Mouse (Mus musculus) bone marrow macrophage, adult 2 months (primary cell): ENCODE data around the gene Spaca3. TPM values are rescaled to one million over a fixed set of nuclear protein-coding genes. Genes with fewer than 3 reads are reported as not detected.

Experiments used
- H3K27ac ChIP-seq: 2 replicates; pipeline ENCODE4 v1.5.1; 2012; ENCODE audit warnings: low read depth, low read length; ENCODE audit not compliant: insufficient read depth
- H3K4me1 ChIP-seq: 2 replicates; pipeline ENCODE4 v1.6.1; 2012; ENCODE audit warnings: low read length; ENCODE audit not compliant: control insufficient read depth, insufficient read depth
- H3K4me3 ChIP-seq: 2 replicates; pipeline ENCODE4 v1.5.1; 2012; ENCODE audit warnings: mild to moderate bottlenecking, low read length, moderate library complexity; ENCODE audit not compliant: insufficient read depth
- CTCF ChIP-seq: IDR thresholded peaks from 2 replicates; pipeline ENCODE4 v1.5.1; 2012; ENCODE audit warnings: low read depth, mild to moderate bottlenecking, low read length, moderate library complexity
- POLR2A ChIP-seq: IDR thresholded peaks from 2 replicates; pipeline ENCODE4 v1.6.1; 2012; ENCODE audit warnings: mild to moderate bottlenecking, low read depth, low read length, borderline replicate concordance
- polyA plus RNA-seq: library from polyadenylated mRNA; stranded (reverse); fragments of >200 nt; gene quantifications from 2 replicates; pipeline ENCODE4 v1.2.4, GENCODE M21; 2012; ENCODE audit not compliant: missing spikeins, insufficient read depth, insufficient read length

Spaca3 gene
- polyA plus RNA-seq = not detected in 2 replicates

DNA sequence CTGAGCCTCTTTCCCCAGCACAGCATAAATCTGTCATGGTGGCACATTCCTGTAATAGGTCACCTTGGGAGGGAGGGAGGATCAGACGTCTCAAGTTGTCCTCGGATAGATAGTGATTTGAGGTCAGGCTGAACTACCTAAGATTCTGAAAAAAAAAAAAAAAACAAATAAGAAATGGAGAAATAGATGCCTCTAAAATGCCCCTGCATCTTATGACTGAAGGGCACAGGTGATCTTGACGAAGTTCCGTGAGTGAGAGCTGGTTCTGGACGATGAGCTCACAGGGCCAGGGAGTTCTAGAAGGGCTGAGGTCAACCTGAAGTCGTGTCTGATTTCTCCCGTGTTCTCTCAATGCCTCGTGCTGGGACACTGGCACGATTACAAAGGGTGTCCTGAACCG is at the start of gene Spaca3:
Gene Spaca3, plus strand, starts transcription at position 301 of the 400 bp plus-strand sequence.
- TF ChIP-seq POLR2A = no peak
- TF ChIP-seq CTCF = no peak
- Histone ChIP-seq H3K27ac (no peak within 1 kb of the TSS), H3K4me1 (no peaks in the 10 kb centered on the region), H3K4me3 (no peak within 1 kb of the TSS)

DNA sequence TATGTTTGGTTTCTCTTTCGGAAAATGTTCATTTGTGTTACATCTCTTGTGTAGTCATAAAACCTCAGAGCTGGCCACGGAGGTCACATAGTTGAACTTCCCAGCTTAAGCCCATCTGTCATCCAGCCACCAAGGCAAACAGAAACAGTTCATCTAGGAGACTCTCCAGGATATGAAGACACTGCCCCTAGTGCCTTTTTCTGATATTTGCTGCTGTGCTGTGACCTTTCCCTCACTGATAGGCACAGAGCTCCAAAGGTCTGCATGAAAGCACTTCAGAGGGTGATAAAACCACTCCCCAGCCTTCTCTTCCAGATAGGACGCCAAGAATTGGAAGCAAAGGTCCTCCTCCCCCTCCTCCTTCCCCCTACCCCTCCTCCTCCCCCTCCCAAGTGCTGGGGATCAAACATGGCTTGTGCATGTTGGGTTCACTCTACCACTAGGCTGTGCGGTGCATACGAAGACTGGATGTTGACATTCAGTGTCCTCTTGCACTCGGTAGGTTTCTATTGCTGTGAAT is 49.6 kb upstream of the Spaca3 start:
- Histone ChIP-seq H3K4me3 (no peak overlapping the region), H3K27ac (no peak overlapping the region), H3K4me1 (no peaks in the 10 kb centered on the region)
- TF ChIP-seq CTCF = no peak
- TF ChIP-seq POLR2A = no peak

DNA sequence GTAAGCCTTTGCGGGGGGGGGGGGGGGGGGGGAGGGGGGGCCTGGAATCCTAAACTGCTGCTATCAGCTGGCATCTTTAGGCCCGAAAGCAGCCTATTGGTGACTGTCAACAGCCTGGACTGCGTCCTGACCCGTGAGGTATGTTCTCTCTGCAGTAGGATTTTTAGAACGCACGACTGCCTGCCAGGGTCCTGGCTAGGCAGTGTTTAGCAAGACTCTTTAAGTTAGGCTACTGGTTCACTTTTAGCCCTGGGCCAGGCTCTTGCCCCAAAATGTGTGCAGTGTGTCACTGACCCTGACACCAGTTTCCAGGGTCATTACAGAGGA is 48.5 kb upstream of the Spaca3 start:
- Histone ChIP-seq H3K4me1 (no peaks in the 10 kb centered on the region), H3K27ac (no peak overlapping the region), H3K4me3 (no peak overlapping the region)
- no peak for TF ChIP-seq POLR2A
- TF ChIP-seq CTCF = no peak

DNA sequence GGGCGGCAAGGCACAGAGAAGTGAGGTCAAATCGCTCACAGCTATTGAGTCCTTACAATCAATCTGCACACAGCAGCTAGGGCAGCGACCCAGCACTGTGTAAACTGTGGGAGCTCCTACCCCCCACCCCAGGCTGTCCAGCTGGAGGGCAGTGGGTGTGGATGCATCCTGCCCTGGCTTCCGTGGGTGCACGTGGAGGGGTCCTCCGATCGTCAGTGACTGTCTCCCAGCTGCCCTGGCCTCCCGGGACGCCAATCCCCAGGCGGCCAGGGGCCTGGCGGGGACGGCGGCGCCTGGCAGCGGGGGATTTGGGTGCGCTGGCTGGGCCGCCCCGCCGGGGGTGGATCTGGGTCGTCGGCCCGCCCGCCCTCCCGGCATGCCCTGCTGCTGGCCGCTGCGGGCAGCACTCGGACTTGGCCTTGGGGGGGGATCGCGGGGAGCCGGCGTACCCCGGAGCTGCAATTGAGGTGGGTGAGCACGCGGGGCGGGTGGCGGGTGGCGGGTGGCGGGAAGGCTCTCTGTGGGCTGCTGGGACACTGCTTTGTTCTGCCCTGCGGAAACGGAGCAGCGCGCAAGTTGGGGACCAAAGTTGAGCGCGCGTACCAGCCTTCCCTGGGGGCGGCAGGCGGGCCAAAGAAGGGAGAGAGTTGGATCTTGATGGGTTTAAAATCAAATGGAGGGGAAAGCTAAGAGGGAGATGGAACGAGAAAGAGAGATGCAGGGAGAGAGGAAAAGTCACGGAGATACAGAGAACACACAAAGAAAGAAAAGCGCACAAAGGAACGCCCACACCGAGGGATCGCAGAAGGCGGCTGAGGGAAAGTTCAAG is 48.0 kb upstream of the Spaca3 start, which contains the start of gene Tmem98:
Gene Tmem98, plus strand, starts transcription at position 183 of the 829 bp plus-strand sequence.
- no peak for TF ChIP-seq POLR2A
- TF ChIP-seq CTCF = no peak
- Histone ChIP-seq H3K27ac (no peak within 1 kb of the TSS), H3K4me3 (peak within 1 kb of the TSS; percentile 11; the same call in 1 of the 2 replicates), H3K4me1 (no peaks in the 10 kb centered on the region)

DNA sequence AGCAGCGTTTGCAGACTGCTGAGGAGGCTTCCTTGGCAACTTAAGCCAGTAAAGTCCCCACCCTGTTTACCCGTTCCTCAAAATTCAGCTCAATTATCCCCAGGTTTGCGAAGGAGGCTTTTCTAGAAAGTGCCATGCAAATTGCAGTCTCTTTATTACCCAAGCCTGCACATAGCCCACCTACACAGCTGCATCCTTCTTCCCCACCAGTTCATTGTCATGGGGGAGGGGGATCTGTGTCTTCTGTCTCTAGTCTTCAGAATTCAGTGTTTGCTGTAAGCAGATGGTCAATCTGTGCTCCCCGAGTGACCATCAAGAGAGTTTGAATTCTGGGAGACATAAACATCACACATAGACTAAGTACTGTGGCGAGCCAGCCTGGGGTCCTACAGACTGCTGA is 47.0 kb upstream of the Spaca3 start:
- H3K27ac ChIP-seq = no peak overlapping the region
- TF ChIP-seq CTCF (no peak), POLR2A (no peak)
- H3K4me1 ChIP-seq = no peaks in the 10 kb centered on the region
- H3K4me3 ChIP-seq = no peak overlapping the region

DNA sequence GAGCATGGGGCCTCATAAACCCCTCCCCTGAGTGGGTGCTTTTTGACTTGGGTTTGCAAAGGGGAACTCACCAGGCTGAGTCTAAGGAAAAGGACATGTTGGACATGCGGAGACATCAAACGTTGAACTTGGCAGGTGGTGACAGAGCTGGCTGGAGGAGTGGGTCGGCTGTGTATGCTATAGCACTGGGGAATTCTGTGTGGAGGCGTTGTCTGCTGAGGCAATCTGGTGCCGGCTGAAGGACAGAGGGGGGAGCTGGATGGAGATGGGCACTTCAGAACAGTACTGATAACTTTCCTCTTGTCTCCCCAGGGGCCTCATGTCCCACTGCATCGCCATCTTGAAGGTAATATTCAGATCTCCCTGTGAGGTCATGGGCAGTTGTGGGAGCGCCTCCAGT is 42.8 kb upstream of the Spaca3 start:
- no peak overlapping the region for H3K4me3 ChIP-seq
- no peak overlapping the region for H3K27ac ChIP-seq
- no peaks in the 10 kb centered on the region for H3K4me1 ChIP-seq
- TF ChIP-seq POLR2A = no peak
- TF ChIP-seq CTCF = no peak

DNA sequence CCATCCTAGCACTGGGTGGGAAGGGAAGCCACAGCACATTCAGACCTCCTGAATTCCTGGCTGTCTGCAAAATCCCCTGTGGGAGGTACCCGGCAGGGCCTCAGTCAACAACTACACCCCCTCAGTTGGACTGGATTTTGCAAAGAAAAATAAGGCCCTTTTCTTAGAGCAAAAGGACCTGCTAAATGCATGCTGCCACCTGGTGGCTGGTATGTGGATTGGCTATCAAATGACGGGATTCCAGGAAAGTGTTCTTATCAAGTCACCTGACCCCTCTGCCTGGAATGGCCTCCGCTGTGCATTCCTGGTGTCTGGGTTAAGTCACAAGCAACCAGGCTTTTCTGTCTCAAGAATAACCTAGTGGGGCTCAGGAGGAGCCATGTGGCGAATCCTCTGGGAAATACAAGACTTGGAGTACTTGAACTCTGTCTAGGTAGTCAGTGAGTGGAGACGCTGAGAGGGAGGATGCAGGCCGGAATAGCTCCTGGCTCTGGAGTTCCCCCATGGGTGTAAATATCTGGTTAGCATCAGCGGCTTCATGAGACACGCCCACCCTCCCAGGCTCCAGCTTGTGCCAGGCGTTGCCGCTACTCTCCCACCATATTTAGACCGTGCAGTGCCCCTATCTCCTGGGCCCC is 40.0 kb upstream of the Spaca3 start:
- no peak overlapping the region for H3K4me3 ChIP-seq
- TF ChIP-seq CTCF (peak; percentile 57), POLR2A (no peak)
- H3K4me1 ChIP-seq = no peaks in the 10 kb centered on the region
- H3K27ac ChIP-seq = no peak overlapping the region

DNA sequence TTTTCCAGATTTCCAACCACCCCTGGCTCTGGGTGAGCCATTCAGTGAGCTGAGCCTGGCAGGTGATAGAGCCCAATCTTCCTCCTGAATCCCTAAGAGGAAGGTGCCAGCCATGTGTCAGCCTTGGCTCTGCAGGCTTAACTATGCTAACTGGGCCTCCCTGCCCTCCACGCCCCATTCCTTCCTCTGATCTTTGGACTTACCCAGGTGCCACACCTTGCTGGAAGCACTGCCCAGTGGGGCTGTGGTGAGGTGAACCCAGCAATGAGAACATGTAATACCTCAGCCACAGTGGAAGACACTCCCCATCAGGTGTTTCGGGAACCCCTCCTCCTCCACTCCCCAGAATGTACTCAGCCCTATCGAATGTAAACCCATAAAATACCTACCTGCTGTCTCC is 38.1 kb upstream of the Spaca3 start:
- no peak for TF ChIP-seq CTCF
- TF ChIP-seq POLR2A = no peak
- no peak overlapping the region for H3K4me3 ChIP-seq
- H3K4me1 ChIP-seq = no peaks in the 10 kb centered on the region
- H3K27ac ChIP-seq = no peak overlapping the region

DNA sequence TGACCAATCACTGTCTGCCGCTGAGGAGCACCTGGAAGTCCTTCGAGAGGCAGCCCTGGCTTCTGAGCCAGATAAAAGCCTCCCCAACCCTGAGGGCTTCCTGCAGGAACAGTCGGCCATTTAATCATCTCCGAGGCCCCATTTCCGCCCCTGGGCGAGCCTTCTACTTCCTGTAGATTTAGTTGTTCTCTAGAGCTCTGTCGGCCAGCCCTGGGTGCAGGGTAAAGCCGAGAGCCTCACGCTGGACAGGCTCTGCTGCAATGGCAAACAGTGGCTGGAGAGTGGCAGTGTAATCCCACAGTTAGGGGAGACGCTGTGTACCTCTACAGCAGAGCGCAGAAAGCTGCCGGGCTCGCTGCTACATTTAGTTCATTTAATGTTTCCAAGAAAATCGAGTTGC is 36.9 kb upstream of the Spaca3 start:
- no peak overlapping the region for H3K27ac ChIP-seq

DNA sequence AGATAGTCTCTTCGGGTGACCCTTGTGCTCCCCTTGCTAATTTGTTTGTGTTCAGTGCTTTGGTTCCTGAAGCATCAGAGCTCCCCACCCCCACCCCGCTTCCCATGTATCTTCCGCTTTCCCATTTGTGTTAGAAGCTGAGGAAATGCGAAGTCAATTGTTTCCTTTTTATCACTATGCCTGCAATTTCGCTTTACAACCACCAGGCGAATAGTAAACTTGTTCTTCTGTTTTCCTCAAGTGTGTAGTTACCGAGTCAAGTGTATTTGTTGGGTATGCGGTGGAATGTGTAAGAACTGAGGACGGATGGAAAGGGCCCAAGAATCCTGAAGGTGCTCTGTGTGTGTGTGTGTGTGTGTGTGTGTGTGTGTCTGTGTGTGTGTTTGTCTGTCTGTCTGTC is 36.4 kb upstream of the Spaca3 start:
- Histone ChIP-seq H3K4me1 (no peaks in the 10 kb centered on the region), H3K4me3 (no peak overlapping the region), H3K27ac (no peak overlapping the region)
- TF ChIP-seq CTCF (no peak), POLR2A (no peak)

More for the DNA sequence above, 36.9 kb upstream of the Spaca3 start:
- Histone ChIP-seq H3K4me1 (no peaks in the 10 kb centered on the region), H3K4me3 (no peak overlapping the region)
- TF ChIP-seq CTCF (no peak), POLR2A (no peak)
